In the genomic region with DNA sequence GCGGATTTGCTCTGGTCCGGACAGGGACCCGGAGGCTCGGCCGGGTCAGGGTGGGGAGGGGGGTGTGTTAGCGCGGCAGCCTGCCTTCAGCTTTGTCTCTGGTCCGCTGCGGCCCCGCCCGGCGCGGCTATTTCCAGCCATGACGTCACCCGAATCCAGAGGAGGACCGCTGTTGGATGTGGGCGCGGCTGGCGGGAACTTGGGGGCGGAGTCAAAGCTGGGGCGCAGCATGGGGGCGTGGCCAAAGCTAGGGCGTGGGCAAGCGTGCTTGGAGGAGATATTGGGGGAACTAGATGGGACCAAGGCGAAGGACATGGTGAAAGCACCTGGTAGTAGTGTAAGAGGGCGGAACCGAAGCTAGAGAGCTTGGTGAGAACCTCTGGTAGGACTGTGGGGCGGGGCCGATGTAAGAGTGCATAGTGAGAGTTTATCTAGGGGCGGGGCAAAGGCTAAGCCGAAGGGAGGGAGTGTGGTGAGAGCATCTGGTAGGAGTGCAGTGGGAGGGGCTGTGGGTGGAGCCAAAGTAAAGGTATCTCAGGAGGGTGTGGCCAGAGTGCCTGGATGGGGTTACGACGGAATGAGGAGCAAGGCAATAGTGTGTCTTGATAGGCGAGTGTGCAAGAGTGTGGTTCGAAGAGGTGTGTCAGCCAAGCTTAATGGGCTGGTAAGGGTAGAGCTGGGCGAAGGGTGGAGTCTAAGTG, we compare ENCODE assay signal across 8 mouse cellular contexts. TPM values are rescaled to one million over a fixed set of nuclear protein-coding genes. Genes with fewer than 3 reads are reported as not detected.
DNase-seq lines count a peak whose midpoint lies in the region; ATAC-seq lines count a peak whose summit lies in the region.

No protein-coding gene starts in this region.

- peak overlapping the region; percentile 73 for H3K4me2 ChIP-seq in heart, embryonic 16.5 days (ENCODE audit: low read depth, low read length)
- peak overlapping the region; percentile 95 for H3K4me2 ChIP-seq in liver, embryonic 15.5 days
- H3K4me2 ChIP-seq in neural tube, embryonic 12.5 days (replicated peaks), result peak overlapping the region; percentile 68

- H3K9me3 ChIP-seq in forebrain, embryonic 10.5 days, result no peaks in the 10 kb centered on the region
- no peaks in the 10 kb centered on the region for H3K9me3 ChIP-seq in heart, embryonic 16.5 days (replicated peaks; ENCODE audit: control insufficient read depth, low read length)
- no peaks in the 10 kb centered on the region for H3K9me3 ChIP-seq in liver, embryonic 15.5 days (replicated peaks)
- no peaks in the 10 kb centered on the region for H3K9me3 ChIP-seq in neural tube, embryonic 12.5 days

- peak overlapping the region; percentile 99 for H3K27ac ChIP-seq in forebrain, embryonic 10.5 days
- H3K27ac ChIP-seq in heart, embryonic 16.5 days (ENCODE audit: low read length), result peak overlapping the region; percentile 98
- H3K27ac ChIP-seq in liver, embryonic 15.5 days (replicated peaks), result peak overlapping the region; percentile 98
- peak overlapping the region; percentile 82 for H3K27ac ChIP-seq in neural tube, embryonic 12.5 days

- H3K9ac ChIP-seq in heart, embryonic 16.5 days (ENCODE audit: low read length), result peak overlapping the region; percentile 99
- peak overlapping the region; percentile 92 for H3K9ac ChIP-seq in liver, embryonic 15.5 days
- H3K9ac ChIP-seq in neural tube, embryonic 12.5 days, result peak overlapping the region; percentile 88

- peak; percentile 85 to 90 for DNase-seq in CD8-positive naive resting alpha-beta T cell, adult 2 months (ENCODE audit: low read depth in 2 of 2, low spot score in 2 of 2)
- DNase-seq in c-Kit-positive CD71-negative TER-119-negative erythroid progenitor cells, embryonic 14.5 days (ENCODE audit: low read depth), result peak; percentile 94
- peak; percentile 97 for DNase-seq in forebrain, embryonic 10.5 days (ENCODE audit: extremely low spot score, low spot score)
- DNase-seq in kidney, postnatal 36 days, result peak; percentile 98 to 99
- DNase-seq in telencephalon, adult 2 months (ENCODE audit: low read depth, low spot score), result peak; percentile 72

- H3K27me3 ChIP-seq in forebrain, embryonic 10.5 days (ENCODE audit: poor library complexity, severe bottlenecking), result peaks cover 19% of the 10 kb centered on the region
- no peaks in the 10 kb centered on the region for H3K27me3 ChIP-seq in heart, embryonic 16.5 days (ENCODE audit: control insufficient read depth, insufficient read depth, low read length)
- no peaks in the 10 kb centered on the region for H3K27me3 ChIP-seq in liver, embryonic 15.5 days
- 0 out of 2 replicates have a peak, but pooled peaks cover 5% of the 10 kb centered on the region for H3K27me3 ChIP-seq in neural tube, embryonic 12.5 days (replicated peaks)

- peaks cover 35% of the 10 kb centered on the region for H3K4me1 ChIP-seq in forebrain, embryonic 10.5 days
- H3K4me1 ChIP-seq in heart, embryonic 16.5 days (ENCODE audit: control insufficient read depth, insufficient read depth, low read length), result peaks cover 50% of the 10 kb centered on the region
- peaks cover 89% of the 10 kb centered on the region for H3K4me1 ChIP-seq in liver, embryonic 15.5 days (replicated peaks)
- H3K4me1 ChIP-seq in neural tube, embryonic 12.5 days, result peaks cover 31% of the 10 kb centered on the region

- H3K36me3 ChIP-seq in forebrain, embryonic 10.5 days (replicated peaks), result peaks cover 36% of the 10 kb centered on the region
- H3K36me3 ChIP-seq in heart, embryonic 16.5 days (ENCODE audit: control insufficient read depth, insufficient read depth), result peaks cover 19% of the 10 kb centered on the region
- H3K36me3 ChIP-seq in liver, embryonic 15.5 days (replicated peaks), result peaks cover 39% of the 10 kb centered on the region
- H3K36me3 ChIP-seq in neural tube, embryonic 12.5 days, result peaks cover 31% of the 10 kb centered on the region

- ATAC-seq in heart, embryonic 16.5 days (replicated peaks; ENCODE audit: extremely low read depth, insufficient read depth, low FRiP score), result peak; percentile 80
- ATAC-seq in liver, embryonic 15.5 days (ENCODE audit: insufficient read depth), result peak; percentile 87
- ATAC-seq in neural tube, embryonic 12.5 days (ENCODE audit: low FRiP score, low read depth), result peak; percentile 87

- H3K4me3 ChIP-seq in forebrain, embryonic 10.5 days, result peak overlapping the region; percentile 95
- H3K4me3 ChIP-seq in heart, embryonic 16.5 days (ENCODE audit: low read length), result peak overlapping the region; percentile 98
- H3K4me3 ChIP-seq in liver, embryonic 15.5 days (replicated peaks), result peak overlapping the region; percentile 84
- H3K4me3 ChIP-seq in neural tube, embryonic 12.5 days, result peak overlapping the region; percentile 85

- under 1% methylated on average over 36 of the region's 36 CpGs for WGBS in forebrain, embryonic 10.5 days
- WGBS in heart, embryonic 16.5 days, result under 1% methylated on average over 36 of the region's 36 CpGs
- 1% methylated on average over 36 of the region's 36 CpGs for WGBS in liver, embryonic 15.5 days (ENCODE audit: insufficient replicate concordance)
- WGBS in neural tube, embryonic 12.5 days, result under 1% methylated on average over 36 of the region's 36 CpGs

RNA-seq across cellular contexts. Expression of gene Klf11, which starts 0.7 kb away (rescaled TPM):
- 10.5 and 10.6 TPM in 2 replicates for polyA plus RNA-seq in forebrain, embryonic 10.5 days (2016; fragmentation: Nextera tagmentation; extraction: Ambion mirVana)
- 20.3 and 21.1 TPM in 2 replicates for polyA plus RNA-seq in heart, embryonic 16.5 days (2015; fragmentation: Nextera tagmentation; extraction: Ambion mirVana)
- 9.3 and 10.2 TPM in 2 replicates for polyA plus RNA-seq in liver, embryonic 15.5 days (2015; fragmentation: Nextera tagmentation; extraction: Ambion mirVana)
- 15.5 and 16.3 TPM in 2 replicates for polyA plus RNA-seq in neural tube, embryonic 12.5 days (2016; fragmentation: Nextera tagmentation; extraction: Ambion mirVana)

RNA-seq across cellular contexts. Expression of gene Cys1, which starts 29.8 kb away (rescaled TPM):
- polyA plus RNA-seq in forebrain, embryonic 10.5 days (2016; fragmentation: Nextera tagmentation; extraction: Ambion mirVana), result 0.40 and 0.79 TPM in 2 replicates
- polyA plus RNA-seq in heart, embryonic 16.5 days (2015; fragmentation: Nextera tagmentation; extraction: Ambion mirVana), result 0.97 and 1.5 TPM in 2 replicates
- 0.61 and 0.76 TPM in 2 replicates for polyA plus RNA-seq in liver, embryonic 15.5 days (2015; fragmentation: Nextera tagmentation; extraction: Ambion mirVana)
- 1.1 and 1.3 TPM in 2 replicates for polyA plus RNA-seq in neural tube, embryonic 12.5 days (2016; fragmentation: Nextera tagmentation; extraction: Ambion mirVana)

RNA-seq across cellular contexts. Expression of gene Rrm2, which starts 56.2 kb away (rescaled TPM):
- 828 and 834 TPM in 2 replicates for polyA plus RNA-seq in forebrain, embryonic 10.5 days (2016; fragmentation: Nextera tagmentation; extraction: Ambion mirVana)
- 231 and 265 TPM in 2 replicates for polyA plus RNA-seq in heart, embryonic 16.5 days (2015; fragmentation: Nextera tagmentation; extraction: Ambion mirVana)
- polyA plus RNA-seq in liver, embryonic 15.5 days (2015; fragmentation: Nextera tagmentation; extraction: Ambion mirVana), result 444 and 469 TPM in 2 replicates
- polyA plus RNA-seq in neural tube, embryonic 12.5 days (2016; fragmentation: Nextera tagmentation; extraction: Ambion mirVana), result 261 and 262 TPM in 2 replicates

Comparison
In these comparisons a context has a peak if more than half of its experiments do, and no peak if none do; other contexts are left out.
1. Peak in every context shown above with its lines: DNase-seq, ATAC-seq, H3K4me3 ChIP-seq and H3K27ac ChIP-seq.